Mouse (Mus musculus): ENCODE measurements around the gene Sptbn2.

DNA sequence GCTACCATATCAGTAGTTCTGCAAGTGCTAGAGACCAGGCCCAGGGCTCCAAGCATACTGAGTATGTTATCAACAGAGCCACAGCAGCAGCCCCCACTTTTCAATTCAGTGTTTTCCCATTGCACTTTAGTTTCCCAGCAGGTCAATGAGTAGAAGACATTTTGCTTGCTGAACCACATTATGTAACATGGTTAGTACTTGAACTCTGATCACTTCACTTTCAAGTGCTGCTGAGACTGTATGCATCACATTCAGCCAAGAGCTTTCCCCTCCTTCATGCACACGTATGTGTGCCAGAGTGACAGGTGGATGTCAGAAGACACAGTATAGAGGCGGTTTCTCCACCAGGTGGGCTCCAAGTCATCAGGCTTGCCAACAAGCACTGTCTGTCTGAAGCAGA lies 71.9 kb downstream of the Sptbn2 start:
- no peak for TF ChIP-seq CTCF (conservative IDR thresholded peaks at IDR 0.05; ENCODE audit: low read length)
- no peak for TF ChIP-seq POU5F1 (IDR thresholded peaks at IDR 0.05; ENCODE audit: borderline replicate concordance, low read length)

Measured in E14TG2a.4 (cell line).